Mouse (Mus musculus) MEL (cell line): ENCODE measurements around the gene Mmachc. TPM values are rescaled to one million over a fixed set of nuclear protein-coding genes. Genes with fewer than 3 reads are reported as not detected.

ENCODE experiments used
- DNase-seq: peaks from one replicate; pipeline ENCODE4 v3.0.0; 2011; ENCODE audit warnings: low read depth, low spot score
- H3K27ac ChIP-seq: 2 replicates; pipeline ENCODE4 v1.5.1; 2012; ENCODE audit warnings: low read depth, mild to moderate bottlenecking, control low read depth, low read length, moderate library complexity; ENCODE audit not compliant: control insufficient read depth
- H3K27me3 ChIP-seq, 2 experiments: fragments of 150-350 bp in 1 of 2; sonication (generic) in 1 of 2; 2 replicates each; pipeline ENCODE4 v1.6.1; 2012; ENCODE audit warnings: low read length in 2 of 2, mild to moderate bottlenecking in 2 of 2, improper control_type of control experiment in 1 of 2, moderate library complexity in 1 of 2; ENCODE audit not compliant: insufficient read depth in 2 of 2, control insufficient read depth in 1 of 2
- H3K36me3 ChIP-seq, 2 experiments: 2 replicates each; pipeline ENCODE4 v1.6.1; 2012 to 2014; ENCODE audit warnings: low read length in 2 of 2, improper control_type of control experiment in 1 of 2, inconsistent platforms in 1 of 2, mild to moderate bottlenecking in 1 of 2; ENCODE audit not compliant: insufficient read depth in 2 of 2, control insufficient read depth in 1 of 2
- H3K4me1 ChIP-seq, 2 experiments: fragments of 150-350 bp in 1 of 2; sonication (generic) in 1 of 2; 2 replicates each; pipeline ENCODE4 v1.6.1; 2012; ENCODE audit warnings: low read length in 2 of 2, improper control_type of control experiment in 1 of 2, mild to moderate bottlenecking in 1 of 2; ENCODE audit not compliant: insufficient read depth in 2 of 2, control insufficient read depth in 1 of 2
- H3K4me3 ChIP-seq, 2 experiments: fragments of 150-350 bp in 1 of 2; sonication (generic) in 1 of 2; 2 replicates each; pipeline ENCODE4 v1.5.1; 2012; ENCODE audit warnings: low read depth in 2 of 2, low read length in 2 of 2, mild to moderate bottlenecking in 2 of 2, moderate library complexity in 2 of 2, control low read depth in 1 of 2, improper control_type of control experiment in 1 of 2; ENCODE audit not compliant: control insufficient read depth in 1 of 2, insufficient read depth in 1 of 2
- H3K79me2 ChIP-seq: 2 replicates; pipeline ENCODE4 v1.6.1; 2012; ENCODE audit warnings: mild to moderate bottlenecking, low read length, moderate library complexity; ENCODE audit not compliant: control insufficient read depth, poor library complexity, insufficient read depth
- H3K9ac ChIP-seq: 2 replicates; pipeline ENCODE4 v1.6.1; 2012; ENCODE audit warnings: low read depth, mild to moderate bottlenecking, control low read depth, low read length, moderate library complexity; ENCODE audit not compliant: control insufficient read depth, poor library complexity, severe bottlenecking
- H3K9me3 ChIP-seq: fragments of 150-350 bp; sonication (generic); replicated peaks from 2 replicates; pipeline ENCODE4 v1.6.1; 2012; ENCODE audit warnings: mild to moderate bottlenecking, low read length, improper control_type of control experiment, moderate library complexity; ENCODE audit not compliant: insufficient read depth
- BHLHE40 ChIP-seq: IDR thresholded peaks from 2 replicates; pipeline ENCODE4 v1.6.1; 2012; ENCODE audit warnings: low read depth, mild to moderate bottlenecking, inconsistent platforms, low read length, improper control_type of control experiment, borderline replicate concordance
- CHD1 ChIP-seq: IDR thresholded peaks from 2 replicates; pipeline ENCODE4 v1.6.1; 2012; ENCODE audit warnings: low read depth, mild to moderate bottlenecking, inconsistent platforms, low read length, improper control_type of control experiment
- CTCF ChIP-seq, 3 experiments: IDR thresholded peaks in 2 of 3; conservative IDR thresholded peaks in 1 of 3; 2 replicates each; pipeline ENCODE4 v1.5.1; 2011 to 2012; ENCODE audit warnings: low read length in 3 of 3, low read depth in 2 of 3, mild to moderate bottlenecking in 2 of 3, improper control_type of control experiment in 1 of 3, inconsistent platforms in 1 of 3, mixed read lengths in 1 of 3, moderate library complexity in 1 of 3; ENCODE audit not compliant: control insufficient read depth in 1 of 3, insufficient read depth in 1 of 3, poor library complexity in 1 of 3, severe bottlenecking in 1 of 3
- EP300 ChIP-seq, 2 experiments: IDR thresholded peaks; 2 replicates each; pipeline ENCODE4 v1.6.1; 2011; ENCODE audit warnings: improper control_type of control experiment in 2 of 2, low read length in 2 of 2, low read depth in 1 of 2, mild to moderate bottlenecking in 1 of 2
- JUND ChIP-seq: IDR thresholded peaks from 2 replicates; pipeline ENCODE4 v1.6.1; 2011; ENCODE audit warnings: low read depth, mild to moderate bottlenecking, improper control_type of control experiment, low read length
- MAFK ChIP-seq: IDR thresholded peaks from 2 replicates; pipeline ENCODE4 v1.6.1; 2011; ENCODE audit warnings: low read depth, mild to moderate bottlenecking, low read length, improper control_type of control experiment, borderline replicate concordance
- MYB ChIP-seq: IDR thresholded peaks from 2 replicates; pipeline ENCODE4 v1.6.1; 2011; ENCODE audit warnings: mild to moderate bottlenecking, low read depth, low read length, improper control_type of control experiment
- MYC ChIP-seq: IDR thresholded peaks from 2 replicates; pipeline ENCODE4 v1.6.1; 2011; ENCODE audit warnings: low read depth, mild to moderate bottlenecking, low read length, improper control_type of control experiment, moderate library complexity
- NRF1 ChIP-seq: IDR thresholded peaks from 2 replicates; pipeline ENCODE4 v1.6.1; 2014; ENCODE audit warnings: low read depth, mild to moderate bottlenecking, inconsistent platforms, low read length, improper control_type of control experiment, moderate library complexity; ENCODE audit not compliant: poor library complexity, insufficient read depth, severe bottlenecking
- POLR2A ChIP-seq, 2 experiments: IDR thresholded peaks; 2 replicates each; pipeline ENCODE4 v1.6.1; 2011 to 2012; ENCODE audit warnings: low read length in 2 of 2, mild to moderate bottlenecking in 2 of 2, control low read depth in 1 of 2, improper control_type of control experiment in 1 of 2, low read depth in 1 of 2, moderate library complexity in 1 of 2; ENCODE audit not compliant: control insufficient read depth in 1 of 2, insufficient read depth in 1 of 2, poor library complexity in 1 of 2
- SIN3A ChIP-seq: IDR thresholded peaks from 2 replicates; pipeline ENCODE4 v1.6.1; 2012; ENCODE audit warnings: low read length, improper control_type of control experiment, inconsistent platforms
- TCF12 ChIP-seq: IDR thresholded peaks from 2 replicates; pipeline ENCODE4 v1.6.1; 2014; ENCODE audit warnings: low read depth, mild to moderate bottlenecking, inconsistent platforms, low read length, improper control_type of control experiment, moderate library complexity
- UBTF ChIP-seq: IDR thresholded peaks from 2 replicates; pipeline ENCODE4 v1.6.1; 2012; ENCODE audit warnings: low read depth, mild to moderate bottlenecking, inconsistent platforms, low read length, improper control_type of control experiment, moderate library complexity, borderline replicate concordance; ENCODE audit not compliant: insufficient read depth
- USF1 ChIP-seq: IDR thresholded peaks from 2 replicates; pipeline ENCODE4 v1.6.1; 2014; ENCODE audit warnings: low read depth, mild to moderate bottlenecking, inconsistent platforms, low read length, improper control_type of control experiment, moderate library complexity
- polyA plus RNA-seq, 2 experiments: library from polyadenylated mRNA; stranded (reverse) in 1 of 2; unstranded in 1 of 2; fragments of >175 nt in 1 of 2; fragments of >200 nt in 1 of 2; gene quantifications; 2 replicates each; pipeline versions ENCODE4 v1.2.1 to v1.2.4; 2012; ENCODE audit warnings: low replicate concordance in 2 of 2, low read depth in 1 of 2; ENCODE audit not compliant: insufficient read length in 2 of 2, insufficient read depth in 1 of 2, missing spikeins in 1 of 2
- total RNA-seq: library from RNA; depleted of rRNA; stranded (reverse); fragments of 300-350 nt; gene quantifications from 2 replicates; pipeline ENCODE4 v1.2.3, GENCODE M21; 2012

The Mmachc gene
- total and polyA plus RNA-seq, 3 experiments: 15.1 to 22.8 TPM; not detected in 1

- peaks cover 0 to 13% of the 10 kb centered on the region in 2 experiments; a peak in 2 of 4 replicates for H3K36me3 ChIP-seq
- TF ChIP-seq USF1 (no peak), EP300 (IDR thresholded peaks at IDR 0.05; ENCODE audit: low read depth in 1 of 2, low read length in 2 of 2) (no peak), CHD1 (no peak), JUND (no peak), TCF12 (no peak), SIN3A (no peak), MYB (no peak), MAFK (no peak), UBTF (no peak)
- H3K4me3 ChIP-seq: no peak overlapping the region
- H3K79me2 ChIP-seq: no peaks in the 10 kb centered on the region; the same call in 1 of the 2 replicates
- H3K27ac ChIP-seq: no peak overlapping the region
- no peak for DNase-seq
- H3K9me3 ChIP-seq: no peaks in the 10 kb centered on the region
- no peaks in the 10 kb centered on the region for H3K27me3 ChIP-seq
- H3K9ac ChIP-seq: no peak overlapping the region
- H3K4me1 ChIP-seq: peaks cover 4 to 5% of the 10 kb centered on the region in 2 experiments
Observed at GRCm38 (mm10) chr4:116722230-116722629, 14.0 kb upstream of the Mmachc start.

GRCm38 (mm10) chr4:116721098-116721628 lies 13.0 kb upstream of the Mmachc start:
- H3K4me3 ChIP-seq: peak overlapping the region; percentile 79 to 86
- H3K36me3 ChIP-seq: peaks cover 0 to 13% of the 10 kb centered on the region in 2 experiments; a peak in 2 of 4 replicates
- 0 out of 2 replicates have a peak overlapping the region, but pooled peaks have one; percentile 22 for H3K27ac ChIP-seq
- no peak for DNase-seq
- no peaks in the 10 kb centered on the region; the same call in 1 of the 2 replicates for H3K79me2 ChIP-seq
- TF ChIP-seq BHLHE40: no peak
- 0 out of 6 replicates have a peak, but pooled peaks of 1 of the 3 experiments have one; percentile 0 for TF ChIP-seq CTCF (IDR thresholded peaks at IDR 0.05 in 2 of 3, conservative IDR thresholded peaks at IDR 0.05 in 1 of 3; ENCODE audit: control insufficient read depth in 1 of 3, insufficient read depth in 1 of 3, low read depth in 2 of 3, low read length in 3 of 3, poor library complexity in 1 of 3, severe bottlenecking in 1 of 3)
- TF ChIP-seq NRF1: 0 out of 2 replicates have a peak, but pooled peaks have one; percentile 2
- peak in 1 of 2 experiments; percentile 49; a peak in 1 of 4 replicates for TF ChIP-seq POLR2A (IDR thresholded peaks at IDR 0.05; ENCODE audit: control insufficient read depth in 1 of 2, insufficient read depth in 1 of 2, low read depth in 1 of 2, low read length in 2 of 2, poor library complexity in 1 of 2)
- TF ChIP-seq MYC: no peak
- H3K4me1 ChIP-seq: peaks cover 4 to 5% of the 10 kb centered on the region in 2 experiments
- H3K9ac ChIP-seq: peak overlapping the region; percentile 75
- H3K9me3 ChIP-seq: no peaks in the 10 kb centered on the region
- no peaks in the 10 kb centered on the region for H3K27me3 ChIP-seq
